Mouse (Mus musculus) pancreas, adult 10 weeks (tissue): Measurements from ENCODE around the gene Rimbp2. TPM values are rescaled to one million over a fixed set of nuclear protein-coding genes. Genes with fewer than 3 reads are reported as not detected.

Source experiments
- polyA plus RNA-seq: library from polyadenylated mRNA; stranded (reverse); fragments of 350-450 nt; fragmentation: Illumina TruSeq; extraction: RNeasy Lipid Tissue Mini Kit (QIAGEN cat#74804); gene quantifications from one replicate; pipeline ENCODE4 v1.2.3, GENCODE M21; 2015; ENCODE audit warnings: low read depth, low replicate concordance; ENCODE audit not compliant: insufficient read depth

The Rimbp2 gene
- 10.7 TPM for polyA plus RNA-seq

GRCm38 (mm10) chr5:128953278-128954070 lies at the start of gene Rimbp2:
Rimbp2 (minus strand) TSS chr5:128953486.

Other genes with a start within 250 kb of the Rimbp2 start
- gene Stx2, start 55.1 kb upstream of the Rimbp2 start, polyA plus RNA-seq = 8.0 TPM
- gene Ran, start 66.6 kb upstream of the Rimbp2 start, polyA plus RNA-seq = 29.8 TPM
- 12.3 TPM for gene Adgrd1, start 143.3 kb upstream of the Rimbp2 start, polyA plus RNA-seq